Mouse (Mus musculus): ENCODE results near the gene Med10.

GRCm38 (mm10) chr13:69809681-69810611 lies 7.8 kb downstream of the Med10 start:
- TF ChIP-seq CTCF (IDR thresholded peaks at IDR 0.05; ENCODE audit: control insufficient read depth, insufficient read depth, insufficient replicate concordance, low read depth, low read length), result no peak
- TF ChIP-seq POLR2A (IDR thresholded peaks at IDR 0.05; ENCODE audit: control insufficient read depth, low read depth, low read length), result peak; percentile 77

Data from testis, adult 2 months (tissue).